Mouse (Mus musculus) olfactory bulb, adult 2 months (tissue): ENCODE measurements around the gene Gba2.

Experiments used
- CTCF ChIP-seq: fragments of 200-500 bp; IDR thresholded peaks from 2 replicates; pipeline ENCODE4 v1.5.1; 2012; ENCODE audit warnings: low read depth, mild to moderate bottlenecking, low read length, moderate library complexity; ENCODE audit not compliant: insufficient read depth
- POLR2A ChIP-seq: fragments of 200-500 bp; IDR thresholded peaks from 2 replicates; pipeline ENCODE4 v1.6.1; 2012; ENCODE audit warnings: mild to moderate bottlenecking, low read depth, low read length, moderate library complexity; ENCODE audit not compliant: insufficient read depth

DNA sequence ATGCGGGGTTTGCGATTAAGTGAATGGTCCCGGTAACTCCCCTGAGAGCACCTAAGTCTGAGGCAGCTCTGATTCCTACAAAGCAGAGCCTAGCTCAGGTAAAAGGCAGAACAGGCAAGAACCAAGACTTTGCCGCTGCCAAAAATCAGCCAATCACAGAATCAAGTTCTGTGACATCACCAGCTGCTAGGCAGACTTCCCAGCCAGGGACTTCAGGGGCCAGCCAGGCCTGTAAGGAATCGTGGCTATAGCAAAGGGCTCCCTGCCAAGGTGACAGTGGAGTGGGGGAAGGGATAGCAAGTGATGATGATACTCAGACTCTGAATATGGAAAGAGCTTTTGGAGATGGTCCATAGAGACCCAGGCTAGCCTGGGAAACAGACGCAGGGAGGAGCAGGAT lies 58.7 kb downstream of the Gba2 start:
- no peak for TF ChIP-seq CTCF
- no peak for TF ChIP-seq POLR2A
